In genomic region chr14:8097978-8098686, GRCm38 (mm10) we compare ENCODE assay signal across 8 mouse cellular contexts. TPM values are rescaled to one million over a fixed set of nuclear protein-coding genes. Genes with fewer than 3 reads are reported as not detected.
DNase-seq lines count a peak whose midpoint lies in the region; ATAC-seq and TF ChIP-seq lines count a peak whose summit lies in the region.

Pxk (plus strand) TSS chr14:8098211.

- H3K36me3 ChIP-seq in hindbrain, embryonic 15.5 days, result no peaks in the 10 kb centered on the region

- H3K9ac ChIP-seq in hindbrain, embryonic 15.5 days, result peak within 1 kb of the TSS; percentile 90

- DNase-seq in Patski (ENCODE audit: low read depth, low spot score), result no peak
- peak; percentile 95 to 97 for DNase-seq in cerebellum, postnatal 14 days
- DNase-seq in frontal cortex, postnatal 36 days (ENCODE audit: low spot score in 2 of 2), result peak; percentile 93 to 95
- DNase-seq in left cerebral cortex, adult 11 months (ENCODE audit: low spot score), result peak; percentile 82
- peak; percentile 92 to 93 for DNase-seq in lung, postnatal 4 days
- peak; percentile 76 for DNase-seq in retina, postnatal 7 days (ENCODE audit: low read depth, low spot score)
- peak; percentile 91 for DNase-seq in urinary bladder, adult 2 months (ENCODE audit: low spot score)

- in situ Hi-C loops in Patski (cut with MboI; ENCODE audit: low pct_unique_long_range_greater_than_20kb), result no loop called here

- H3K9me3 ChIP-seq in hindbrain, embryonic 15.5 days, result no peaks in the 10 kb centered on the region

- peak within 1 kb of the TSS; percentile 82 for H3K4me3 ChIP-seq in hindbrain, embryonic 15.5 days

- H3K27ac ChIP-seq in hindbrain, embryonic 15.5 days (replicated peaks), result peak within 1 kb of the TSS; percentile 85

- peaks cover 30% of the 10 kb centered on the region for H3K4me1 ChIP-seq in hindbrain, embryonic 15.5 days (replicated peaks)

- no peaks in the 10 kb centered on the region for H3K27me3 ChIP-seq in Patski
- no peaks in the 10 kb centered on the region for H3K27me3 ChIP-seq in hindbrain, embryonic 15.5 days

- POLR2A ChIA-PET in Patski (lab: Charles Lee), result interaction anchor here (0.6 to 0.7 kb wide), 2 partner anchors 10 to 249 kb away, joined by 4 to 5 read pairs; no protein-coding TSS in a partner anchor

- H3K4me2 ChIP-seq in hindbrain, embryonic 15.5 days, result peak within 1 kb of the TSS; percentile 71

- ATAC-seq in Patski, result peak; percentile 79
- ATAC-seq in hindbrain, embryonic 15.5 days (ENCODE audit: low FRiP score, low read depth), result peak; percentile 94

- no peak for TF ChIP-seq CTCF in Patski (IDR thresholded peaks at IDR 0.05)

- WGBS in hindbrain, embryonic 15.5 days, result under 1% methylated on average over 76 of the region's 89 CpGs

- CTCF ChIA-PET in Patski (lab: Charles Lee), result interaction anchor here (0.9 to 1.9 kb wide), 3 partner anchors 62 to 248 kb away, joined by 3 to 4 read pairs (median 3); no protein-coding TSS in a partner anchor

RNA-seq across cellular contexts. Expression of gene Pxk, which starts in this region (rescaled TPM):
- polyA plus RNA-seq in Patski (2021), result 67.3 TPM
- 67.0 and 69.9 TPM in 2 replicates for polyA plus RNA-seq in hindbrain, embryonic 15.5 days (2015; fragmentation: Nextera tagmentation; extraction: Ambion mirVana)
- 42.8 and 52.0 TPM in 2 replicates for polyA plus RNA-seq in urinary bladder, adult 2 months (2012; rRNA removed)
